Mouse (Mus musculus): ENCODE measurements at regions not wholly inside any gene's neighbourhood (a gene's known extent, or its start where the extent isn't known, plus 50 kb on each side); places are given as distances from the start of the nearest gene placed in this dataset.

GRCm38 (mm10) chr9:63851809-63852208, 94.0 kb upstream of the Smad3 start:
- DNase-seq (ENCODE audit: low spot score in 2 of 2), result peak in 1 of 2 experiments; percentile 34

- DNase-seq (ENCODE audit: low spot score in 2 of 2), result no peak
These were observed 92.5 kb upstream of the Smad3 start for GRCm38 (mm10) chr9:63850316-63850693.

- no peak for DNase-seq (ENCODE audit: low spot score in 2 of 2)
These were observed 91.9 kb upstream of the Smad3 start for GRCm38 (mm10) chr9:63849564-63850315.

GRCm38 (mm10) chr9:63843883-63844485, 86.2 kb upstream of the Smad3 start:
- DNase-seq (ENCODE audit: low spot score in 2 of 2), result peak; percentile 68 to 85

GRCm38 (mm10) chr9:63843431-63843830, 85.6 kb upstream of the Smad3 start:
- no peak for DNase-seq (ENCODE audit: low spot score in 2 of 2)

GRCm38 (mm10) chr9:63841102-63841501, 83.3 kb upstream of the Smad3 start:
- no peak for DNase-seq (ENCODE audit: low spot score in 2 of 2)

GRCm38 (mm10) chr9:63838996-63839772, 81.4 kb upstream of the Smad3 start:
- DNase-seq (ENCODE audit: low spot score in 2 of 2), result no peak

- DNase-seq (ENCODE audit: low spot score in 2 of 2), result no peak
These were observed 79.8 kb upstream of the Smad3 start for GRCm38 (mm10) chr9:63837552-63837951.

GRCm38 (mm10) chr9:63836565-63837284, 78.9 kb upstream of the Smad3 start:
- no peak for DNase-seq (ENCODE audit: low spot score in 2 of 2)

GRCm38 (mm10) chr9:63836036-63836435, 78.2 kb upstream of the Smad3 start:
- no peak for DNase-seq (ENCODE audit: low spot score in 2 of 2)

- DNase-seq (ENCODE audit: low spot score in 2 of 2), result no peak
These were observed 76.6 kb upstream of the Smad3 start for GRCm38 (mm10) chr9:63834416-63834815.

GRCm38 (mm10) chr9:63818163-63818562, 60.4 kb upstream of the Smad3 start:
- no peak for DNase-seq (ENCODE audit: low spot score in 2 of 2)

GRCm38 (mm10) chr9:63816540-63816939, 58.7 kb upstream of the Smad3 start:
- no peak for DNase-seq (ENCODE audit: low spot score in 2 of 2)

- DNase-seq (ENCODE audit: low spot score in 2 of 2), result no peak
These were observed 52.2 kb upstream of the Smad3 start for GRCm38 (mm10) chr9:63809901-63810587.

Data from layer of hippocampus, postnatal 14 days (tissue).